Mouse (Mus musculus) CD4-positive naive resting alpha-beta T cell, adult 57 days (primary cell): ENCODE data around the gene Ly6g6d. TPM values are rescaled to one million over a fixed set of nuclear protein-coding genes. Genes with fewer than 3 reads are reported as not detected.

Experiments
- total RNA-seq: library from RNA; stranded (reverse); gene quantifications from one replicate; pipeline ENCODE4 v1.2.4, GENCODE M21; 2023

The Ly6g6d gene
- not detected for total RNA-seq

DNA sequence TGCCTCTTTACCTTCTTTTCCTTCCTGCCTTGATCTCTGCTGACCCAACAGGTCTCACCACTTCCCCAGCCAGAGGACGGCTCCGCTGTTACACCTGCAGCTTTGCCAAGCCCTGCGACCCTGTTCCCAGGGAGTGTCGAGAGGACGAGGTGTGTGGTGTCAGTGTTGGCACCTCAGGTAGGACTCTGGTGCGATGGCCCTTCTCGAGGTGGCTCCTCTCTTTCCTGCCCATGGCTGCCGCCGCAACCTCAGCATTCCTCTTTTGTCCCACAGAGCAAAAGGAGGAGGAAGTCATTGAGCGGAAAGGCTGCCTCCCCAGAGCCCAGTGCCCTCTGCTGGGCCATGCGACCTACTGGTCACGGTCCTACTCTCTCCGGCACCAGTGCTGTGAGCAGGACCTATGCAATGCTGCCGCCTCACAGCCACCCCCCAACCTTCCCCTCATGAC is at the start of gene Ly6g6d:
Gene Ly6g6d (minus strand): TSS at position 280 of the 448 bp plus-strand sequence.

DNA sequence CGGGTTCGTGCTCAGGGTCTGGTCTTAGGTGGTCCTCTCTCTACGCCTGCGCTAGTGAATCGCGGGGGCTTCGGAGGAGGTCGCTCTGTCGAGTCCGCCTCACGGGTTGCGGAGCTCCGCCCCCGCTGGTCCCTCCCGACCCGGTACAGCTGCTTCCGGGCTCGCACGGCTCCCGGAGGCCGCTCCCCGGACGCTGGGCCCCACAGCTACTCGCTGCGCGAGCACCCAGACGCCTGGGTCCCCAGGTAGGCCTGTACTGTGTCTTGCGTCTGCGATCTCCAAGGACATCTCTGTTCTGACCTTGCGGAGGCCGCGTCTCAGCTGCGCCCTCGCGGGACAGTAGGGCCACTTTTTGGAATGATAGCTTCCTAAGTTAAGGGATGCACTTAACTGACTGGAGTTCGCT is 48.3 kb upstream of the Ly6g6d start, which contains the start of gene D17H6S53E:
Gene D17H6S53E (plus strand): TSS at position 168 of the 406 bp plus-strand sequence.

GRCm38 (mm10) chr17:35121871-35122303 is 44.0 kb upstream of the Ly6g6d start, which contains the start of gene Csnk2b:
TSS of gene Csnk2b (minus strand) at chr17:35122053.

DNA sequence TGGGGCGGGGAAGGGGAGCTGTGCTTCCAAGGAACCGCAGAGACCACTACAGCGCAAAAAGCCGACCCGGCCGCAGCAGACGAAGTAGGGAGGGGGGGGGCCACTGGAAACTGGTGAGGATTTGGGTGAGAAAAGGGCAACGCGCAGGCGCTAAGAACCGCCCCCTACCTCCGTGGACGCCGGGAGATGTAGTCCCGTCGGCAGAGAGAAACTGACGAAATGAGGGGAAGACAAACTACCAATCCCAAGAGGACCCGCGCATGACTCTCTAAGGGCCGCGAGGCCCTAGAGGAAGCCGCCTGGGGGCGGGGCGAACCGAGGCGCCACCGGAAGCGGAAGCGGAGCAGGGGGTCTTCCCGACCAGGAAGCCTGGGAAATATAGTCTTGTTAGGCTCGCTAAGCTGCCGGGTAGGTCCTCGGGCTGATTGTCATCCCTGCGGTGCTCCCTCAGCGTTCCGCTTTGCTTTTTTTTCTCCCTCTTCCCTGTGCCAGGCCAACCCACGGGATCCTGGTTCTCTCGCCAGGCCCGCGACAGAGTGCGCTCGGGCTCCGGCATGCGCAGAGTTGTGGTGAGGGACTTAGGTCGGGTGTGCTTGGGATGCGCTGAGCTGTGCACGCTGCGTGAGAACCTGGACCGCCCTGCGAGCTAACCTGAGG is 43.4 kb upstream of the Ly6g6d start, which contains the start of gene Gpank1:
Gene Gpank1 (plus strand): TSS at position 313 of the 657 bp plus-strand sequence.

DNA sequence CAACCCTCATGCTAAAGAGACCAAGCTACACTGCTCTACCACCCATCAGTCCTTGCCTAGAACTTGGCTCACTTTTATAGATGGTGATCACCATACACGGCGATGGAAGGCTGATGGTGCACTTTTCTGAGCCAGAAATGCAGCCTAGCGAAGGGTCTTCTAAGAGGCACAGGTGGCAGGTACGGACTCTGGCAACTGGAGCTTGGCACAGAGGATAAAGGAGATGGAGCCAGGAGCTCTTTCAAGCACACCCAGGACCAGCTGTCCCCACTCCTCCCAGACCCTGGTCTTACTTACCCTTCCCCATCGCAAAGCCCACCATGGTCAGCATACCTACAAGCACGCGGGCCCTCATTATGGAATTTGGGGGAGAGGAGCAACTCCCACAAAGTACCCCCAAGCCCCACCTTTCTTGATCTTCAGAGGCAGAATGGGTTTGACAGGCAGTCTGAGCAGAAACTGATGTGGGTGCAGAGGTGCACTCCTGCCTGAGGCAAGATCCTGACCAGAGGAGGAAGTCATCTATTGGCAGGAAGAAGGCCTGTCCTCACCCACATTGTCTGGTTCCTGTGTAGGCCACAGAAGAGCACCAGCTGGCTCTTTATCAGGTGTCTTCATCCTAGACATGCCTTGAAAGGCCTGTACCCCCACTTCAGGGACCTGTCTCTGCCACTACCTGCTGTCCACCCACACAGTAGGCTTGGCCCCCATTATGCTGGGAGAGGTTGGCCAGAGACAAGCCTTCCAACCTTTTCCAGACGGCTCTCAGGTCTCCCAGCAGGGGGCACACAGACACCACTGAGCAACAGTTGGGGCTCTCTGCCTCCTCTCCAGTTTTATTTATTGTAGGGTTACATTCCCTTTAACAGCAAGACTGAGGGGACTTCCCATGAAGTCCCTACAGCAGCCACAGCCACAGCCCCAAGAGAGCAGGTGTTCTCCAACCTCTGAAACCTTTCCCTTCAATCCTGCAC is 37.5 kb upstream of the Ly6g6d start, which contains the start of gene Ly6g5b:
Gene Ly6g5b (minus strand): TSS at position 383 of the 974 bp plus-strand sequence.

GRCm38 (mm10) chr17:35108097-35108496 is 30.2 kb upstream of the Ly6g6d start, which contains the start of gene Ly6g5c:
TSS of gene Ly6g5c (plus strand) at chr17:35108279.

DNA sequence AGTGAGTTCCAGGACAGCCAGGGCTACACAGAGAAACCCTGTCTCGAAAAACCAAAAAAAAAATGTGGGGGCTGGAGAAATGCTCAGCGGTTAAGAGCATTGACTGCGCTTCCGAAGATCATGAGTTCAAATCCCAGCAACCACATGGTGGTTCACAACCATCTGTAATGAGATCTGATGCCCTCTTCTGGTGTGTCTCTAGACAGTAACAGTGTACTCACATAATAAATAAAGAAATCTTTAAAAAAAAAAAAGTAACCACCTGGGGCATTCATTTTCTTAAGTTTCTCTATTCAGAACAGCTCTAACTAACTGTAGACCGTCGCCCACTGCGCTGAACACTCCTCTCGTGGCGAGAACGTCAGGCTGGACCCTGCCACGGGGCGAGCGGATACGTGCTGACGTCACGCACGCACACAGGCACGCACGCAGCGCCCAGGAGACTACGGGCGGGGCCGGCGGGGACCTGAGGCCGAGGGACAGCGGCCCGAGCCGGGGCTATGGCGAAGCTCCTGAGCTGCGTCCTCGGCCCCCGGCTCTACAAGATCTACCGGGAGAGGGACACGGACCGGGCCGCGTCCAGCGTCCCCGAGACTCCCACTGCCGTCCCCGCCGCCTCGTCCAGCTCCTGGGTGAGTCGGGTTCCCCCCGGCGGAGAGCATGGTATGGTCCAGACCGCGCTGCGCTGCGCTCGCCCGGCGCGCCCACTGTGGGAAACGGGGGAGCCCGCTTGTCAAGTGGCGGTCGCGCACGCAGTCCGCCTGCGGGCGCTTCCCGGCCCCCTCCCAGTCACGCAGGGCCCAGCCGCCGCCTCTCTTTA is 11.2 kb upstream of the Ly6g6d start, which contains the start of gene Abhd16a:
Gene Abhd16a (plus strand): TSS at position 439 of the 820 bp plus-strand sequence.

GRCm38 (mm10) chr17:35085208-35085865 is 7.5 kb upstream of the Ly6g6d start, which contains the start of gene Ly6g6f:
TSS of gene Ly6g6f (minus strand) at chr17:35085610.

DNA sequence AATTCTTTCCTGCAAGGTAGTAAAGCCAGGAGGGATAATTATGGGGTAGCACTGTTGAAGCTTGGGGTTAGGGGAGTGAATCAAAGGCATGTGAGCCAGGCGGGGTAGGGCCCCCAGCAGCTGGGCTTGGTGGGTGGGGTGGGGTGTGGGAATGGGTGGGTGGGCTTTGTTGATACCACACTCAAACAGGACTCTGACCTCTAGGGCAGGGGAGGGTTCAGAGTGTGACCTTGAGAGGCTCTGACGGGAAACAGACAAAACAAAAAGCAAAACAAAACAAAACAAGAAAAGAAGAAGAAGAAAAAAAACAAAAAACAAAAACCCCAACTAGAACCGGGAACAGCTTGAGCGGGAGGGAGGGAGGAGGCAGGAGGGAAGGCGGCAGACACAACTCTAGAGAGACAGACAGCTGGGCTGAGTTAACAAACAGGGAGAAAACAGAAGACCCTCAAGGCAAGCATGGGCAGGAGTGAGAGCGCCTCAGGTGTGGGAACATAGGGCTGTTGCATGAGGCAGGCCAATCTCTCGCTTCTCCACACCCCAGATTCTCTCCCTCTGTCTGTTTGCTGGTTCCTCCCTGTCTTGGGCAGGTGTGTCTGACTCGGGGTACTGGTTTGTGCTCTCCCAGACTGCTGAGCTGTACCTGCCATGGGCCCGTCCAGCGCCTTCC is 1.2 kb downstream of the Ly6g6d start, which contains the start of gene Ly6g6e:
Gene Ly6g6e (plus strand): TSS at position 396 of the 670 bp plus-strand sequence.

GRCm38 (mm10) chr17:35066084-35066483 is 11.8 kb downstream of the Ly6g6d start, which contains the start of gene Mpig6b:
TSS of gene Mpig6b (minus strand) at chr17:35066184.

DNA sequence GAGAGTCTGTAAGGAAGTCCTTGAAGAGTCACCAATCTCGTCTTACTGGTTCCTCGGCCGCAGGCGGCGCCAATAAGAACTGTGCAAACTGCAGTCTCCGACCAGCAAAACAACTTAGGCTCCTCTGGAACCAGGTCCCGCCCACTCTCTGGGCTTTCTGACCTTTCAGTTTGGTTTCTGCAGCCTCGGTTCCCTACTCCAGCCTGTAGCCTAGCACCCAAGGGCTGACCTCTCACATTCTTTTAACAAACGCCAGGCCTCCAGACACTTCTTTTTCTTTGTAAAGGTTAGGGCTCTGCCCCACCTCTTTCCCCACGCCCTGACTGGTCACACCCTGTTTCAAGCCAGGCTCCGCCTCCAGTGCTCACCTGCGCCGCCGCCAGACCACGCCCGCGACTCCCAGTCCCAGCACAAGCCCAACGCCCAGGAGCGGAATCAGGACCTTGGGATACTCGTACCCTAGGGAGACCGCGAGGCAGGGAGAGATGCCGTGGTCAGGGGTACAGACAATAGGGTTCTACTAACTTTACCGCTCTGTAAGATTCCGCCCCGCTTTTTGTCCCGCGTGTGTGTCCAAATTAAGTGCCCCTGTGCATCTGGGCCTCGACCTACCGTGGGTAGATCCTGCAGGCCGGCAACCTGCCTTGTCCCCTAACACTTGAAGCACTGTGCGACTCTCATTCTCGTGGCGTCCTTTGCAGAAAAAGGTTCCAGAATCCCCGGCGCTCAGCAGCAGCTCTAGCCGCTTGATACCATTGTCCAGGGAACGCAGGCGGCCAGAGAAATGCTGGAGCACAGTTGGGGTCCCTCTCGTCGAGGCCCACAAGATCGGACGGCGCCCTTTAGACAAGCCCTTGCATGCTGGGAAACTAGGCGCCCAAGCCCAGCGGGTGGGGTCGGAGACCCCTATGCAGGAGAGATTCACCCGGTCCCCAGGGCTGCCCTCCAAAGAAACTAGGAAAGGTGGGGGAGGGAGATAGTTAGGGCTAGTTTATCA is 12.6 kb downstream of the Ly6g6d start, which contains the start of gene Ly6g6c:
Gene Ly6g6c (plus strand): TSS at position 438 of the 997 bp plus-strand sequence.

GRCm38 (mm10) chr17:35058911-35059892 is 18.7 kb downstream of the Ly6g6d start, which contains the start of gene Ddah2:
TSS of gene Ddah2 (plus strand) at chr17:35059035.

DNA sequence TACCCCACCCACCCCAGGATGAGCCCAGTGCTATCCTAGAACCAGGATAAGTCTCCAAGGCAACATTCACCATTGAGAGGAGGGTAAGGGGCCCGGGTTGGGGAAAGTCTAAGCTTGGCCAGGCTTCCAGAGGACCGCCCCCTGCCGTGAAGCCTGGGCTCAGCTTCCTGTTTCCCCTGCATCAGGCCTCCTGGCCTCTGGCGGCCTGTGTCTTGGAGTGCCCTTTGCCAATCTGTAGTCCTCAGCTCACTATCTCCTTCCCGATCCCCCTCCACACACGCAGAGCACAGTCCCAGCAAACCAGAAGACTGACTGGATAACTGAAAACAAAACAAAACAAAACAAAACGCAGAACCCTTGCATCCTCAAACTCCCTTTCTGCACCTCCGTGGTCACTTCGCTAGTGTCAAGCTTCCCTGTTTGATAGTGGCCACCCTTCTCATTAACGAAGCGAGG is 28.3 kb downstream of the Ly6g6d start, which contains the start of gene Clic1:
Gene Clic1 (plus strand): TSS at position 406 of the 456 bp plus-strand sequence.

DNA sequence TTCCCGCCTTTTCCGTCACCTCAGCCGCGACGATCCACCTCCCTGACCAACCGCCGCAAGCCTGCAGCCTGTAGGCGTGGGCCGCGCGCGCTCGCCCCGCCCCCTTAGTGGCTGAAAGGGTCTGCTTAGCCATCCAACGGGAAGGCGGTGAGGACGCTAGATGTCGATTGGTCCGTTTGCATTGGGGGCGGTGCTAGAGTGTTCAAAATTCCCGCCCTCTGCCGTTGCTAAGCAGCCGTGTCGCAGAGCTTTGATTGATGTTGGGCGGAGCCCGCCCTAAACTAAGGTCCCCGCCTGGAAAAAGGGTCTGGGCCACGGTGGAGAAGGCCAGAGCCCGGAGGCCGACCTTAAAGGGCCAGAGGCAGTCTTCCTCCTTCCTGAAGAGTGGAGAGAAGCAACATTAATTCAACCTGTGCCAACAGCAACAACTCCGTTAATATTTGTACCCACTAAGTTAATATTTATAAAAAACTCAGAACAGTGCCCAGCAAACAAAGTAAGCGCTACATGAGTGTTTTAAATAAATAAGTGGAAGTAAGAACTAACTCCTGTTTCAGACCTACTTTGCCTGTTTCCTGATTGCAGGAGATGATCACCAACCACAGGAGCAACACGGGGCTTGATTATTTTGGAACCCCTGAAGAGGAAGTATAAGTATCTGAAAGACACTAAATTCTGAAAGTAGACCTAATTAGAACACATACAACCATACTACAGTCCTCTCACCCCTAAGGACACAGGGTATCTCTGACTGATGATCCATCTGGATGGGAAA is 31.0 kb downstream of the Ly6g6d start, which contains the start of gene Msh5:
Gene Msh5 (minus strand): TSS at position 65 of the 775 bp plus-strand sequence.

GRCm38 (mm10) chr17:35027277-35028068 is 50.4 kb downstream of the Ly6g6d start, which contains the start of gene Sapcd1:
TSS of gene Sapcd1 (minus strand) at chr17:35028016.

